Mouse (Mus musculus): ENCODE measurements around the gene 2410004P03Rik.
"Not testable (repeated sequence)": the region's sequence is repeated elsewhere in the genome, so short reads cannot be mapped to it uniquely, and the experiment has no call there.

2410004P03Rik gene

DNA sequence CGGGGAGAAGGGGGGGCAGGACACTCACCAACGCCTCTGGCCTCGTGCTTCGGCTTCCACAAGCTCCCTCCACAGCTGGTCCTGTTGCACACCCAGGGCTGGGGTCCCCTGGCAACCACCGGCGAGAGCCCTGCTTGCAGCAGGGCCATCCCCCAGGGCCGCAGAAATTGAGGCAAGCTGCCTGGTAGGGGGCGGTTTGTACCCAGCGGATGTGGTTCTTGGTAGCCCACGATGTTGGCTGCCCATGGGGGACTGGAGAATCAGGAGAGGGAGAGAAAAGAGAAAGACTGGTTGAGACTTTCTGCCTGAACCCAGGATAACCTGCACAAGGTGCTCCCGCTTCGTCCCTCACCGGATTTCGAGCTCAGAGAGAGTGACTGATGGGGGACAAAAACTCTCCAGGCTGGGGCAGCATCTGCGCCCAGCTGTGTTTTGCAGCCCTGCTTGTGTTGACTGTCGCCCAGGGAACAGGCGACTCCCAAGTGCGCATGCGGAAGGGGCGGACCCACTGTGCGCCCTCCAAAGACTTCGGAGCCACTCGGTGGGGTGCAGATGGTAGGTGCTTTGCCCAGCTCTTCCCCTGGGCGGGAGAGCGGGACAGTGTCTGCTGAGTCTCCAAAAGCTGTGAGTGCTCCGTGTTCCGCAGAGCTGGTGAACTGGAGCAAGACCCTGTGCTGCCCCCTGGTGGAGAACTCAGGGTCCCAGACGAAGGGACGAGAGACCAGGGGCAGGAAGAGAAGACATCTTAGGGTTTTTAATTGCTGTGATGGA lies at the start of gene 2410004P03Rik:
2410004P03Rik (minus strand) TSS at position 628 of the 771 bp plus-strand sequence.
- peak; percentile 82 to 85 for DNase-seq

DNA sequence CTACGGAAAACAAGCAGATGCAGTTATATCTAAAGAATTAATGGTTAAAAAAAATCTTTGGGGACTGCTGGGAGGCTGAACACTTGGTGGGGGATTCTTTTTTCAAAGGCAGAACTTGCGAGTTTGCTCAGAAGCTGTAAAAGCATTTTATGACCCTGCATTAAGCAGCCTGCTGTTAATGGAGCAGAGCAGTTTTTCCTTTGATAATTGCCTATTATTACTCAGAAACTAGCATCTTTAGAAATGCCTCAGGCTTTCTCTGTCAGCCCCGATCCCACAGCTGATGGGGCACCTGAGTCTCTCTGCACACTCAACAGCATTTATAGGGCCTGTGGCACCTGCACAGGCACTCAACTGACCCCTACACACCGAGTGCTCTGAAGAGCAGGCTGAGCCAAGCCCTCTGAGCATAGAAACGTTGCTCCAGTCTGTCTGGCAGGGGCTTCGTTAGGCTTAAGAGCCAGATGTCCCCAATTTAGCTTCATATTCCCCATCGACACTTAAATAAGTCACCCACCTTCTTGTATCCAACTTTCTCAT lies 49.7 kb upstream of the 2410004P03Rik start:
- DNase-seq: no peak

DNA sequence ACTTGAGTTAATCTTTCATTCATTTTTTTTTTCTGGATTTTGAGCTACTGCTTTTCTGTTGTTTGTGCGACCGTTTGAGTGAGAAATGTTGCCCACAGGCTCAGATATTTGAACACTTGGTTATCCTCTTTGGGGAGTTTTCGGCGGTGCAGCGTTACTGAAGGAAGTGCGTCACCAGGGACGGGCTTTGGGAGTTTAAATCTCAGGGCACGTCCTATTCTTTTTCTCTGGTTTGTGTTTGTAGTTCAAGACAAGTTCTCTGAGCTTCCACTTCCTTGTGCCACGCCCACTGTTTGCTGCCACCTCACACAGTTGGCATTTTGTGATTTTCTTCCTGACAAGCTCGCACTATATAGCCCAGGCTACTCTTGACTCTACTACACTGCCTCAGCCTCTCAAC lies 47.0 kb upstream of the 2410004P03Rik start:
- DNase-seq: no peak

DNA sequence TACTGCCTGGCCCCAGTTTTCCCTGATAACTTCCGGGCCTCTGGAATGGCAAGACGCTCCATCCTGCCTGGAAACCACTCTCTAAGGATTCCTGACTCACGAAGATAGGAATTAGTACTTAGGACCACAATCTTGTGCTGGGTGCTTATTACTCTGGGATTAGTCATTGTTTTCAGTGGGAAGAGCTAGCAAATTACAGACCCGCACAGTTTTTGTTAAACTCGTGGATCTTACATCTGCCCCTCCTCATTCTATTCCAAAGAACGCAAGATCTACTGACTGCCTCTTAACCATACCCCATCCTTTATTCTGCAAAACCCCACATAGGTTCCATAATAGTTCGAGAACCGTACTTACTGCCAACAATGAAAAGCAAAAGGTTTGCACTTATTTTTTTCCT lies 45.6 kb upstream of the 2410004P03Rik start:
- DNase-seq: no peak

DNA sequence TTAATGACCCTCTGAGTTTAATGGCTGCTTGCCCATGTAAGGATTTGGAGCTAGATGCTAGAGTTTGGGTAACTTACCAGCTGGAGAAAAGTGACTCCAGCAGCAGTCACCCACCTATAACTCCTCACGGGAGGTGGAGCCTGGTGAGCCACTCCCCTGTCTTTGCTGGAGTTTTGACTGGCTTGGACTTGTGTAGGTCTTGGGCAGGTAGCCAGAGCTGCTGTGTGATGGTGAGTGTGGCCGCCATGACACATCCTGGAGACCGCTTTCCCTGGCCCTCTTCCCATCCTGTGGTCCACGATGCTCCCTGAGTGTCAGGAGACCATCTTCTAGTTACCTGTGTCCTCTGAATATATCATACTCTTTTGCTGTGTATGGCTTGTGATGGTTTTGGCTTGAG lies 44.2 kb upstream of the 2410004P03Rik start:
- no peak for DNase-seq

DNA sequence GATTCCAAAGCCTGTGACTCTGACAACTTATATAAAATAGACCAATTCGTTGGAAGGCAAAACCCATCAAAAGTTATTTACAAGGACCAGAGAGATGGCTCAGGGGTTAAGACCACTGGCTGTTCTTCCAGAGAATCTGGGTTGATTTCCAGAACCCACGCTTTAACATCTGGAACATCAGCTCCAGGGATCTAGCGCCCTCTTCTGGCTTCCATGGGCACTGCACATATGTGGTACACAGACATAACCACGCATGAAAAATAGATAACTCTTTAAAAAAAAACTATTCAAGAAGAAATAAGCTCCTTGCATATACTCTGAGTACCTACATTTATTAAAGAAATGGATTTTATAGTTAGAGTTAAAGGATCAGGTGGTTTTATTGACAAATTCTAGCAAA lies 43.2 kb upstream of the 2410004P03Rik start:
- no peak for DNase-seq

DNA sequence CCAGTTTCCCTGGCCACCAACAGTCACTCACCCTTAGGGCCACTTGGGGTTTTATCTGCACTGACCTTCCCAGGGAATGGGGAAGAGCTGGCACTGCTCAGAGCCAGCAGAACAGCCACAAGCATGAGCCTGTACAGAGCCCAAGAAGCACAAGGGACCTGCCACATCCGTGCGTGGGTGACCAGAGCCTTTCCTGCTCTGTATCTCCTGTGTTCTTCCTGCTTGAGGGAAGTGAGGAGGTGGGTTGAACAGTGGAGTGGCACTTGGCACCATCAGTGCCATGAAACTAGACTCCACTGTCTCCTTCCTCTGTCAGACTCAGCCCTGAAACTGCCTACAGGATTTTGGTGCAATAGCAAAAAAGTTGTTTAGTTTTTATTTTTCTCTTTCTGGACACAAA lies 41.1 kb upstream of the 2410004P03Rik start:
- no peak for DNase-seq

DNA sequence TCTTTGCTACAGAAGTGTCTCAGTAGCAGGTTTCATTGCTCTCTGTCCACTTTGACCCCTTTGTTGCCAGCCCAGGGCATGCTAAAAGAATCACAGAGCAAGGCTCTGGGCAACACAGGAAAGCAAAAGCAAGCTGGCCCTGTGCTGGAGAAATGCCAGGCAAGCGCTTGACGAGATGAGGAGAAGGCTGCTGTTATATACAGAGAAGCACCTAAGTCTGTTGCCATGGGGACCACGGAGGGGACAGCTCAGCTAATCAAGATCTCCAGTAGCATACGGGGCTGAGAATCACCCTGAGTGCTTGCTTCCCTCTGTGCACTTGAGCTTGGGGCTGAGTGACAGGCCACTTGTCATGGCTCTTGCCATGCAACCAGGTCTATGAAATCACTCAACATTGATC lies 39.5 kb upstream of the 2410004P03Rik start:
- no peak for DNase-seq

DNA sequence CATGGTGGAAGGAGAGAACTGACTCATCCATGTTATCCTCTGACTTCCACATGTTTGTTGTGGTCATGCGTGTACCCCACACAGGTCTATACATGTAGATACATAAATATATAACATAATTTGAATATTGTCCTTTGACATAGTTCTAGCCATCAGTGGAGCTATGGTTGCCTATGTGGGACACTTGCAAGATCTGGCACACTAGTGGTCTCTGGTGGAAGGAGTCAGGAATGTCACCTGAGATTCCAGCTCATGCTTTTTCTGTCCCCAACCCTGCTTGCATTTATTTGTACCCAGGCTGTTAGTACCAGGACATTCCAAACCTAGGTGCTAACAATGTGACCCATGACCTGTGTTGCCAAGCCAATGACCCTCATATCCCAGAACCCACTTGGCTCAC lies 38.3 kb upstream of the 2410004P03Rik start:
- DNase-seq: no peak

DNA sequence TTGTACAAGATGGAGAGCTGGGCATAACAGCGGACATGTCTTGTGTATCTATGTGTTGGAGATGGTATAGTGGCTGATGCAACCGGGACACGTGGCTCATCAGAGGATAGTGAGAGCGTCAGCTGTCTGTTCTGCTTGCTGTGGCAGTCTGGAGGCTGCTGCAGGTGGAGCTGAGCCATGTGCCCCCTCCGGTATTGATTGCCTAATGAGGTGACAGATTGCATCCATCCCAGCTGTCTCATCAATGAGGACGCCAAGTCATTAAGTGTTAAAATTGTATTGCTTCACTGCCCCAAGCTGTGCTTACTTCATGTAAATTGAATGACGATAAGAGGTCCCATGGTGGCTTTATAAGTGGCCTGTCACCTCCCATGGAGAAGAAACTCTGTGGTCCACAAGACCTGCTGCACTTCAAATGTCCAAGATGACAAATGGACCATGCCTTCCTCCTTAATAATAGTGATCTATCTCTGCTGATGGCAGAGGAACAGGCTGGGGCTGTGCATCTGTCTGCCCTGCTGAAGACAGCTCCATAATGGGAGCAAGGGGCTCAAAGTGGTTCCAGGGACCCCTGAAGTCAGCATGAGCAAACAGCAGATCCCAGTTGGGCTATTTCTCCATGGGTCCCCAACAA lies 37.6 kb upstream of the 2410004P03Rik start:
- no peak for DNase-seq

DNA sequence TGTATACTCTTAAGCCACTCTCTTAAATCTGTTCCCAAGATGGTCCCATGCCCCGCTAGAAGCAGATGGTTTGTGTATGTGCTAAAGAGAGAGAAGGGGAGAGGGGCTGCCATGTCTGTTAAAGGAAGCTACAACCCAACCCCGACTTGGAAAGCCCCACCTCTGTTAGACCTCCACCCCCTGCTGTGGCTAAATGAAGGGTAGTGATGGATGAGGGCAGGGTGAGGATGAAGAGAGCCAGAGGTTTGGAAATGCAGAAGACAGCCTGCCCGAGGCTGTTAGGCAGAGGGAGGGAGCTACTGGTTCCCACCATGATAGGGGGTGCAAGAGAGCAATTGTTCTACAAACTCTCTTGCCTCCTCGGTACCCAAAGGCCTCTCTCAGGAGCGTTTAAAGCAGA lies 31.8 kb upstream of the 2410004P03Rik start:
- DNase-seq: no peak

DNA sequence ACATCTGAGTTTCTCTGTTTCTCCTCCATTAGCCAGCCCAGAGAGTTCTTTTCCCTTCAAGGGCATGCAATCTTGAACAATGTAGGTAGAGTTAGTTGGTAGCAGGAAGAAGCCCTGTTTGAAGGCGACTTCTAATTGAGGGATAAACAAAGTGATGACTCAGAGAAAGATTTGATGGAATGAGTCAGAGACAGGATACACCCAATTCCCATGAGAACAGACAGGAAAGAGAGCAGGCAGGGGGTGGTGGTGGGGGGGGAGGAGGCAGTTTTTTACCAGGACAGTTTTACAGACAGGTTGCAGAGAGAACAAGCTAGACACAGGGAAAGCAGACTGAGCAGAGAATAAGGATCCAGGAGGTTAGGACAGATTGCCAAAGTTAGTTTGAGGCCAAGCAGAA lies 29.0 kb upstream of the 2410004P03Rik start:
- DNase-seq: no peak

DNA sequence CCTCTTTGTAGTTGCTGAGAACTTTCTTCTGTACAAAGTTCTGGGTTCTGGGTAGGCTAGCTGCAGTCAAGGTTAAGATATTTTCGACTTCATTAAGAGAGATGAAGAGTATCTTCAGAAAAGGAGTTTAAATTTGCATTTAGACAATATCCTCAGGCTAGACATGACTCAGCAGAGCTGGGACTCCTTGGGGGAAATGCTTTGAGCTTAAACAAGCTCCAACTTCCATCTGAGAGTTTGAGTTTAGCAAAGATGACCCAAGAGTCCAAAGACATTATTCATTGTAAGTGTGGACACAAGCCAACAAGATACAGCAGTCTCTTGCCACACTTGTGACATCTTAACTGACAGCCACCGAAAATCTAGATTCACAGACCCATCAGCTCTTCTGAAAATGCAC lies 27.9 kb upstream of the 2410004P03Rik start:
- no peak for DNase-seq

DNA sequence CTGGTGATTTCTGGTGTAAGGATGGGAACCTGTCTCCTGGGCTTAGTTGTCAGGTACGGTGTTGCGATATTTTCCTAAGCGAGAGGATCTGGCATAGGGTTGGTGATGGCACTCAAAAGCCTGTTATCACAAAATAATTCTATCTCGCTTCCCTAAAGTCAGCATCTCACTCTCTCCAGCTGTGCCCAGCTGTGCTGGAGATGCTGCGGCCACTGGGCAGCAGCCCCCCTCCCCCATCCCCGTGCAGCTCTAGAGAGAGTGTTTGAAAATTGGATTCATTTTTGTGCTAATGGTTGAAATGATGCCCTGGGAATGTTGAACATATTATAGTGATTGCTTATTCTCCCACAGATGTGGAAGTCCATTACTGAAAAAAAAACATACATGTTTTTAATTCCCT lies 26.7 kb upstream of the 2410004P03Rik start:
- DNase-seq: no peak

DNA sequence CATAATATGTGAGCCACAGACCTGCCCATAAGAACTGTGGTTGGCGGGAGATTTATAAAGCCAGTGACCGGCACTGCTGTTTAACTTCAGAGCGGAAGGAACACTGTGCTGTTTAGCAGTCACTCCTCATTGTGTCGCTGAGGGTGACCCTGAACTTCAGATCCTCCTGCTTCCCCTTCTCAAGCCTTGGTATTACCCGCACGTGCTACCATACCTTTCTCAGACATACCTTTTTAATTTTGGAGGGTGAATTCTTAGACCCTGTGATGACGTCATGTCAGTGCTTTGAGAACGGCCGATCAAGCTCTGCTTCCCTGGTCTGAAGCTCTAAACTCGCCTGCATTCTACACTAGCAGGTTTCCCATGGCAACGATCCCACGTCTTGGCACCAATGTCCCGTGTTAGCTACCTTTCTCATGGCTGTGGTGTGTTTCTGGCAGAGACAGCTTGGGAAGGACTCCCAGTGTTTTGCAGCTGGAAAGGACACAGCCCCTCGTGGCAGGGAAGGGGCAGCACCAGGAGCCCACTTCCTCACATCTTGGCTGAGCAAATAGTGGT lies 25.6 kb upstream of the 2410004P03Rik start:
- DNase-seq: no peak

DNA sequence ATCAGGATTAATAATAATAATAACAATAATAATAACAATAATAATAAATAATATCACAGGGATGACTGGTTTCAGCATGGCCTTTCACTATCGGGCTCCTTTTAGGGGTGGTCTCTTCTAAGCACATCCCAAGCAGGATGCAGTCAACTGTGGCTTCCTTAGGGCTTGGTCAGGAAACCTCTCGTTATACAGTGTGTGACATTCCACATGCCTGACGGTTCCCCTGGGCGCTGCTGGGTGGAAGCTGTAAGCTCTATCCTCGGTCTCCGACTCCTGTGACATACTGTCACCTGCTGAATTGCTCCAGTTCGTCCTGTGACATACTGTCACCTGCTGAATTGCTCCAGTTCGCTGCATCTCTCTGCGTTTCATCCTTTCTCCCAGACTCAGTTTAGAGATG lies 25.0 kb upstream of the 2410004P03Rik start:
- DNase-seq: no peak

DNA sequence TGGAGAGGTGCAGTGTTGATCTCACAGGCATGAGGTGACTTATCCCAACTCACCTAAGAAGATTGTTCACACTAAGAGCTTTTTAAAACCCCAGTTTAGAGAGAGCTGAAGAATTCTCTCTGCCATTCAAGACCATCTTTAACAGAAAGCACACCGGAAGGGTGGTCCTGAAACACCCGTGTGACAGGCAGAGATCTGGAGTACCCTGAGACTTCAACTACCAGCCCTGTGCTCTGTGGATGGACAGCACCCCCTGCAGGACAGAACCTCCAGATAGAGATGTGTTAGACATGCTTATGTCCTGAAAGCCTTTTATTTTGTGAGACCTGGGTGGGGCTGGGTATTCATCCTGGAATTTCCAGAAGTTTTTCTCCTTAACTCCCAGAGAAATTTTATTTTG lies 23.6 kb upstream of the 2410004P03Rik start:
- peak; percentile 45 to 60 for DNase-seq

DNA sequence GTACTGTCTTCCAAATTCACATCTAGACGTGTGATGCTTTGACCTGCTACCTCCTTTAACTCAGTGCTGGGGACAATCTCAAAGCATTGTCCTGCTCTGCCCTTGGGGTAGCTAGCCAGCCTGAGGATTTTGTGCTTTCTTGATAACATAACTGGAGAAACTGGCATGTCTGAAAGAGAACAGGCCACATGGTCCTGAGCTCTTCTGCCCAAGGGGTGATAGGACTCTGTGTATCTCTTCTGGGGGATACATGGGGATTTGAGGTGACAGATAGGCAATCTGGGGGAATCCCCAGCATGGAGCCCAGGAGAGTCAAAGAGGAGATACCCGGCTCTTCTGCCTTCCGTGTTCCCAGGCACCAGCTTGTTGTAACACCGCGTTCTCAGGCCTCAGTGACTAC lies 23.1 kb upstream of the 2410004P03Rik start:
- no peak for DNase-seq

DNA sequence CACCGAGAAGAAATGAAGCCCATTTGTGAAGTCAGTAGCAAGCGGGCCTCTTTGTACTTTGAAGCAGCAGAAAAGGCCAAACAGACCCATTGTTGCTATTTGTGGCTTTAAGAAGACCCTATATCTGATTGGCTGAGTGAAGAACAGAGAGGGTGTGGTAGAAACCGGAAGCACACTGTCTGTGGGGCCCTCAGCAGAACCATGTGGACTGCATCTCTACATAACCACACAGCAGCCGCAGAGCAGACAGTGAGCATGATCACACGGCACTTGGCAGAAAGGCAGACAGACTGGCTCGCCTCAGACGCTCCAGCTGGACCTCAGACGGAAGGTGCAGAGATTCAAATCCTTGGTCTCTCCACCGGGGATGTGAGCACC lies 21.9 kb upstream of the 2410004P03Rik start:
- DNase-seq: peak; percentile 18 to 33

DNA sequence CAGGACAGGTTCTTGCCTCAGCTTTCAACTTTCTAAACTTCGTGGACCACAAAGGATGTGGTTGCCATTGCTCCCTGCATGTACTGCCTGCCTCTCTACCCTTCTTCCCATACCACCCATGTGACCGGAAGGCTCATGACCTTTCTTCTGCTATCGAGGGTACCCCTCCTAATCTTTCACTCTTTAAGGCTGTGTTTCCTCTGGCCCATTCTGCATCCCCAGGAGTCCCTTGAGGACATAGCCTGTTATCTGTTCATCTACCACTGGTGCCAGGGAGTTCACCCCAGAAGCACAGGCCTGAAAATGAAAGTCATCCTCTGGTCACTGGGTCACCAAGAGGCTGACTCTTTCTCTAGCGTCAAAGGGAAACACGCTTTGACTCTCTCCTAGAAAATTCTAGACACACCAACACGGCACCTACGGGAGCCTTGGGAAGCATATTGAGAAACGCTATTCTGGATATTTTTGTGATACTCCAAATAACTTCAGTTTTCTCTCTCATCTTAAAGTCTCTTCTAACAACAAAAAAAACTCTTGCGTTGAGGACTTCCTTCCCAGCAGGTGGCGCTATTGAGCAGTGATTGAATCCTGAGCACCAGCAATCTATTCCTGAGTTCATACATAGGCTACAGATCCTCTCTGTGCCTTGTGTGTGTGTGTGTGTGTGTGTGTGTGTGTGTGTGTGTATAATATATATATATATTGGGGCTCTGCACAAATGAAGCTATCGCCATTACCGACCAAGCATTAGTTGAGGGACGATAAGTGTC lies 21.4 kb upstream of the 2410004P03Rik start:
- DNase-seq: peak; percentile 58 to 66

DNA sequence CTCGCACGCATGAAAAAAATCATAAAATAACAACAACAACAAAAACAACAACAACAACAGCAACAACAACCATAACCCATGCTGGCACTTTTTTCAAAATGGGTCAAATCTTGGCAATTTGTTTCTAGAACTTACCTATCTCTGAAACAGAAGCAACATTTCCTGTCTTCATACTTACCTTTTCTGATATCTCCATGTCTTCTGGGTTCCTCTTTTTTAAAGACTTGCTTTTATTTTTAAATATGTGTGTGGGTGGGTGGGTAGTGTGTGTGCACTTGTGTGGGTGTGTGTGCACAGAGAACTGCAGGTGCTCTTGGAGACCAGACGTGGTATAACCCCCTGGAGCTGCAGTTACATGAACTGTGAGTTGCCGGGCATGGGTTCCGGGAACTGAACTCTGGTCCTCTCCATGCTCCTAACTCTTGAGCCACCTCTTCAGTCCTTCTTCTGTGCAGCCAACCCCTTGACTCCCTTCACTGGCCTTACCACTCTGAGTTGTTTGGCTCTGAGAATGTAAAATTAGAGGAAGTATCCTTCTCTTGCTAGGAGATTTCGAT lies 13.1 kb upstream of the 2410004P03Rik start:
- no peak for DNase-seq

DNA sequence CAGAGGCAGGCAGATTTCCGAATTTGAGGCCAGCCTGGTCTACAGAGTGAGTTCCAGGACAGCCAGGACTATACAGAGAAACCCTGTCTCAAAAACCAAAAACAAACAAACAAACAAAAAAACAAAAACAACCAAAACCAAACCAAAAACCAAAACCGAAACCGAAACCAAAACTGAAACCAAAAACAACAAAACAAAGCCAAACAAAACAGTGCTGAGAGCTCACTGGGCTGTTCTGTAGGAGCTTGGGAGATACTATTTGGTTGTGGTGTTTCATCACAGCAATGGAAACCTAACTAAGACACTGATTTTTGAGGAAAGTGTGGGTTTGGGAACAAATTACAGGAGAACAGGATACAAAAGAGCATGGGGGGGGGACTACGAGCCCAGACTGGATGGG lies 10.6 kb upstream of the 2410004P03Rik start:
- DNase-seq: no peak

DNA sequence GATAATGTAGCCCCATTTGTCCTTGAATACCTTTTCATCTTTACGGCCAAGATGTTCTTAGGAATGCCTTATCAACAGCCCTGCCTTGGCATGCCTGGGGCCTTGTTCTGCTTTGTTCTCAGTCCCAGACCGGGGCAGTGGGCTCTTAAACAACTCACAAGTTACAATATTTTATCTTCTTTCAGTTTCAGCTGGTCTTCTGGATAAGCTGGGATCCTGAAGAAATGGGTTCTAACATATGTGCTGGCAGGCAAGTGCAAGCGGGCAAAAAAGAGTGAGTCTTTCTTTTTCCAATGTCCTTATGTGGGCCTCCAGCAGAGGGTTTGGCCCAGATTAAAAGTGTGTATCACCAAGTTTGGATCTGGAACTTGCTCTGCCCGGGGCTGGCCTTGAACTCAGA lies 9.6 kb upstream of the 2410004P03Rik start:
- DNase-seq: not testable (repeated sequence)
